Mouse (Mus musculus) fat pad, adult 2 months (tissue): ENCODE measurements around the gene St6galnac6.

Experiments used
- DNase-seq: peaks from one replicate; pipeline ENCODE4 v3.0.0-alpha.2; 2011; ENCODE audit warnings: low read depth, low spot score; ENCODE audit errors: extremely low read depth

Gene St6galnac6

DNA sequence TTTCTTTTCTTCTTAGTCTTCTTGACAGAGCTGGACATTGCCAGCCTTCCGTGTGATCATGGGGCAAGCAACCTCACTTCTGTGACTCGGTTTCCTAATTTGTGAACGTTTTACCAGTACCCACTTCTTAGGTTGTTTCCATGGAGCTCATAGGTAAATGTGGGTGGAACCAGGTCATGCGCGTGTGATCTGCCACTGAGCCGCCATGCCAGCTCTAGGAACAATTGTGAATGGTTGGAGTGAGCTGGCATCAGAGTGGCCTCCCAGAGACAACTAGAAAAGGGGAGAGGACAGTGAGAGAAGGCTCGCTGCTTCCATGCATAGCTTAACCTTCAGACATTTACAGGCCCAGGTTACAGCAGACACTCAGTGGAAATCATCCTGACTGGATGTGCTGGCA lies 68.7 kb downstream of the St6galnac6 start:
- no peak for DNase-seq

DNA sequence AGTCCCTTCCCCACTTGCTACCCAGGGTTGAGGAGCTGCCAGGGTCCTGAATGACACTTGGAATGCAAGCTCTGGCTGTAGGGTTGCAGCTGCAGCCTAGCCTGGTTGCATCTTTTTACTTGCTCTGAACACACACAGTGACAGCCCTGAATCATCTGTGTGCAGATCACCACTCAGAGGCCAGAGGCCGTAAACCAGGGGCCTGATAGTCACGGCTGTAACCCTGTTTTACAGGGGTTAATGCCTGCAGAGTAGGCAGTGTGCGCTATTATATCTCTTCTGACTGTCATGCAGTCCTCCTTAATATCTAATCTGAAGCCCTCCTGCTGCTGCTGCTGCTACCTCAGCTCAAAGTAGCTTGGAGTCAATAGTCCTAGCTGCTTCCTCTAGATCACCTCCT lies 70.4 kb downstream of the St6galnac6 start:
- no peak for DNase-seq
